Mouse (Mus musculus): ENCODE results near the gene Inf2. TPM values are rescaled to one million over a fixed set of nuclear protein-coding genes. Genes with fewer than 3 reads are reported as not detected.
A peak's percentile ranks its signal among the peaks of the same experiment; 100 is the strongest.

The Inf2 gene
- polyA plus RNA-seq, 1 experiment from 2014 or later, result 1.9 TPM

- 55% methylated on average over 8 of the region's 8 CpGs for WGBS (ENCODE audit: insufficient replicate concordance)
- Histone ChIP-seq H3K9me3 (ENCODE audit: low read length) (no peaks in the 10 kb centered on the region), H3K27ac (ENCODE audit: low read depth) (no peak overlapping the region), H3K36me3 (replicated peaks; ENCODE audit: insufficient read depth, low read length) (no peaks in the 10 kb centered on the region), H3K9ac (replicated peaks) (no peak overlapping the region), H3K4me2 (ENCODE audit: low read depth, low read length) (no peak overlapping the region), H3K4me1 (ENCODE audit: insufficient read depth) (peaks cover 22% of the 10 kb centered on the region), H3K27me3 (ENCODE audit: insufficient read depth, low read length) (no peaks in the 10 kb centered on the region), H3K4me3 (ENCODE audit: low read depth, low read length) (no peak overlapping the region)
- ATAC-seq, result no peak
- no peak for TF ChIP-seq EP300 (IDR thresholded peaks at IDR 0.05; ENCODE audit: low read depth)
- TF ChIP-seq CTCF (IDR thresholded peaks at IDR 0.05; ENCODE audit: low read depth), result no peak
- no peak for DNase-seq
Measured at GRCm38 (mm10) chr12:112575274-112575986, 13.2 kb upstream of the Inf2 start.

GRCm38 (mm10) chr12:112576341-112576740 is 12.2 kb upstream of the Inf2 start:
- no peak overlapping the region for H3K4me3 ChIP-seq (ENCODE audit: low read depth, low read length)
- H3K9ac ChIP-seq (replicated peaks), result no peak overlapping the region
- H3K4me2 ChIP-seq (ENCODE audit: low read depth, low read length), result no peak overlapping the region
- peak; percentile 21 for ATAC-seq
- H3K27me3 ChIP-seq (ENCODE audit: insufficient read depth, low read length), result no peaks in the 10 kb centered on the region
- H3K36me3 ChIP-seq (replicated peaks; ENCODE audit: insufficient read depth, low read length), result no peaks in the 10 kb centered on the region
- H3K4me1 ChIP-seq (ENCODE audit: insufficient read depth), result peaks cover 29% of the 10 kb centered on the region
- TF ChIP-seq EP300 (IDR thresholded peaks at IDR 0.05; ENCODE audit: low read depth) (no peak), CTCF (IDR thresholded peaks at IDR 0.05; ENCODE audit: low read depth) (no peak)
- 47% methylated on average over 6 of the region's 6 CpGs for WGBS (ENCODE audit: insufficient replicate concordance)
- DNase-seq, result no peak
- H3K9me3 ChIP-seq (ENCODE audit: low read length), result no peaks in the 10 kb centered on the region
- no peak overlapping the region for H3K27ac ChIP-seq (ENCODE audit: low read depth)

GRCm38 (mm10) chr12:112576749-112577148 is 11.8 kb upstream of the Inf2 start:
- H3K4me3 ChIP-seq (ENCODE audit: low read depth, low read length), result no peak overlapping the region
- TF ChIP-seq EP300 (IDR thresholded peaks at IDR 0.05; ENCODE audit: low read depth) (no peak), CTCF (IDR thresholded peaks at IDR 0.05; ENCODE audit: low read depth) (no peak)
- no peak overlapping the region for H3K9ac ChIP-seq (replicated peaks)
- no peaks in the 10 kb centered on the region for H3K27me3 ChIP-seq (ENCODE audit: insufficient read depth, low read length)
- H3K27ac ChIP-seq (ENCODE audit: low read depth), result no peak overlapping the region
- H3K4me2 ChIP-seq (ENCODE audit: low read depth, low read length), result no peak overlapping the region
- no peaks in the 10 kb centered on the region for H3K36me3 ChIP-seq (replicated peaks; ENCODE audit: insufficient read depth, low read length)
- no peaks in the 10 kb centered on the region for H3K9me3 ChIP-seq (ENCODE audit: low read length)
- H3K4me1 ChIP-seq (ENCODE audit: insufficient read depth), result peaks cover 34% of the 10 kb centered on the region
- no peak for DNase-seq
- WGBS (ENCODE audit: insufficient replicate concordance), result 32% methylated on average over 3 of the region's 3 CpGs
- no peak for ATAC-seq

- WGBS (ENCODE audit: insufficient replicate concordance), result 73% methylated on average over 6 of the region's 6 CpGs
- H3K9me3 ChIP-seq (ENCODE audit: low read length), result no peaks in the 10 kb centered on the region
- no peak for DNase-seq
Measured at GRCm38 (mm10) chr12:112578296-112579090, 10.1 kb upstream of the Inf2 start.

GRCm38 (mm10) chr12:112579430-112579829 is 9.2 kb upstream of the Inf2 start:
- no peak for DNase-seq
- peaks cover 40% of the 10 kb centered on the region for H3K4me1 ChIP-seq (ENCODE audit: insufficient read depth)
- TF ChIP-seq CTCF (IDR thresholded peaks at IDR 0.05; ENCODE audit: low read depth) (no peak), EP300 (IDR thresholded peaks at IDR 0.05; ENCODE audit: low read depth) (no peak)
- no peak for ATAC-seq
- H3K9ac ChIP-seq (replicated peaks), result no peak overlapping the region
- no peaks in the 10 kb centered on the region for H3K9me3 ChIP-seq (ENCODE audit: low read length)
- H3K4me3 ChIP-seq (ENCODE audit: low read depth, low read length), result no peak overlapping the region
- H3K36me3 ChIP-seq (replicated peaks; ENCODE audit: insufficient read depth, low read length), result no peaks in the 10 kb centered on the region
- H3K27me3 ChIP-seq (ENCODE audit: insufficient read depth, low read length), result no peaks in the 10 kb centered on the region
- WGBS (ENCODE audit: insufficient replicate concordance), result 66% methylated on average over 5 of the region's 5 CpGs
- no peak overlapping the region for H3K27ac ChIP-seq (ENCODE audit: low read depth)
- no peak overlapping the region for H3K4me2 ChIP-seq (ENCODE audit: low read depth, low read length)

More at GRCm38 (mm10) chr12:112578296-112579090, 10.1 kb upstream of the Inf2 start:
- Histone ChIP-seq H3K4me2 (ENCODE audit: low read depth, low read length) (no peak overlapping the region), H3K9ac (replicated peaks) (no peak overlapping the region), H3K4me3 (ENCODE audit: low read depth, low read length) (no peak overlapping the region), H3K27ac (ENCODE audit: low read depth) (no peak overlapping the region), H3K36me3 (replicated peaks; ENCODE audit: insufficient read depth, low read length) (no peaks in the 10 kb centered on the region), H3K4me1 (ENCODE audit: insufficient read depth) (peaks cover 40% of the 10 kb centered on the region), H3K27me3 (ENCODE audit: insufficient read depth, low read length) (no peaks in the 10 kb centered on the region)
- no peak for TF ChIP-seq EP300 (IDR thresholded peaks at IDR 0.05; ENCODE audit: low read depth)
- TF ChIP-seq CTCF (IDR thresholded peaks at IDR 0.05; ENCODE audit: low read depth), result no peak
- ATAC-seq, result 0 out of 2 replicates have a peak, but pooled peaks have one; percentile 9

GRCm38 (mm10) chr12:112579926-112580325 is 8.7 kb upstream of the Inf2 start:
- Histone ChIP-seq H3K27ac (ENCODE audit: low read depth) (no peak overlapping the region), H3K9ac (replicated peaks) (no peak overlapping the region), H3K4me3 (ENCODE audit: low read depth, low read length) (no peak overlapping the region), H3K27me3 (ENCODE audit: insufficient read depth, low read length) (no peaks in the 10 kb centered on the region), H3K4me1 (ENCODE audit: insufficient read depth) (peaks cover 40% of the 10 kb centered on the region), H3K4me2 (ENCODE audit: low read depth, low read length) (no peak overlapping the region), H3K36me3 (replicated peaks; ENCODE audit: insufficient read depth, low read length) (no peaks in the 10 kb centered on the region), H3K9me3 (ENCODE audit: low read length) (no peaks in the 10 kb centered on the region)
- ATAC-seq, result no peak
- no peak for TF ChIP-seq CTCF (IDR thresholded peaks at IDR 0.05; ENCODE audit: low read depth)
- no peak for TF ChIP-seq EP300 (IDR thresholded peaks at IDR 0.05; ENCODE audit: low read depth)
- WGBS (ENCODE audit: insufficient replicate concordance), result 65% methylated on average over 8 of the region's 8 CpGs
- no peak for DNase-seq
